Mouse (Mus musculus) cortical plate, adult 2 months (tissue): ENCODE measurements around the gene Iqgap1. TPM values are rescaled to one million over a fixed set of nuclear protein-coding genes. Genes with fewer than 3 reads are reported as not detected.
A peak's percentile ranks its signal among the peaks of the same experiment; 100 is the strongest.

Experiments
- H3K27ac ChIP-seq: fragments of 200-500 bp; 2 replicates; pipeline ENCODE4 v1.5.1; 2012; ENCODE audit warnings: low read length, control low read depth, inconsistent platforms; ENCODE audit not compliant: insufficient read depth
- H3K4me1 ChIP-seq: fragments of 200-500 bp; 2 replicates; pipeline ENCODE4 v1.6.1; 2011; ENCODE audit warnings: low read length; ENCODE audit not compliant: control insufficient read depth, insufficient read depth
- H3K4me3 ChIP-seq: fragments of 200-500 bp; 2 replicates; pipeline ENCODE4 v1.5.1; 2011; ENCODE audit warnings: mild to moderate bottlenecking, low read length, control low read depth; ENCODE audit not compliant: insufficient read depth
- CTCF ChIP-seq: fragments of 200-500 bp; IDR thresholded peaks from 2 replicates; pipeline ENCODE4 v1.5.1; 2011; ENCODE audit warnings: mild to moderate bottlenecking, control low read depth, low read length; ENCODE audit not compliant: insufficient read depth; ENCODE audit errors: extremely low read depth
- POLR2A ChIP-seq: fragments of 200-500 bp; IDR thresholded peaks from 2 replicates; pipeline ENCODE4 v1.6.1; 2011; ENCODE audit warnings: mild to moderate bottlenecking, low read length, control low read depth; ENCODE audit not compliant: insufficient read depth; ENCODE audit errors: extremely low read depth
- polyA plus RNA-seq: library from polyadenylated mRNA; depleted of rRNA; stranded (reverse); fragments of >200 nt; gene quantifications from 2 replicates; pipeline ENCODE4 v1.2.3, GENCODE M21; 2012

Iqgap1 gene
- polyA plus RNA-seq, 1 experiment = 18.9 TPM

- TF ChIP-seq CTCF (peak; percentile 97), POLR2A (no peak)
- Histone ChIP-seq H3K4me1 (no peaks in the 10 kb centered on the region; the same call in 1 of the 2 replicates), H3K27ac (no peak overlapping the region), H3K4me3 (no peak overlapping the region)
Measured at GRCm38 (mm10) chr7:80740954-80741353, 84.8 kb downstream of the Iqgap1 start.

- no peak overlapping the region for H3K27ac ChIP-seq
- no peaks in the 10 kb centered on the region for H3K4me1 ChIP-seq
- no peak overlapping the region for H3K4me3 ChIP-seq
- no peak for TF ChIP-seq CTCF
- TF ChIP-seq POLR2A = no peak
Measured at GRCm38 (mm10) chr7:80736199-80736598, 89.6 kb downstream of the Iqgap1 start.

GRCm38 (mm10) chr7:80732986-80733385, 92.8 kb downstream of the Iqgap1 start:
- H3K27ac ChIP-seq = no peak overlapping the region
- no peaks in the 10 kb centered on the region for H3K4me1 ChIP-seq
- TF ChIP-seq POLR2A = no peak
- TF ChIP-seq CTCF = no peak
- no peak overlapping the region for H3K4me3 ChIP-seq

DNA sequence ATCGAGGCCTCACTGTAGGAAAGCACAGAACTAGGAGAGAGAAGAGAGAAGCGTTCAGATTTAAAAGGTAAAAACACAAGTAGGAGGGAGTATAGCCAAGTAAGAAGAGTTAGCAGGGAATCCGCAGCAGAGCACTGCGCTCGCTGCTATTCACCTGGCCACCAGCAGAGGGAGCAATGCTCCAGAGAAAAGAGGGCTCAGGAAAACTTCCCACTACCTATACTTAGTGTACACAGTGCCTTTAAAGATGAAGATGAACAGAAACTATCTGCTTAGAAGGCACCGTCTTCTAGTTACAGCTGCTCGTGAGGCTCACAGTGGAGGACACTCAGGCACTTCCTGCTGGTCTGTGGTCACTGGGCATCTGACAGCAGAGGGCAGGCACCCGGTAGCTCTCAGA, 96.1 kb downstream of the Iqgap1 start:
- H3K4me1 ChIP-seq = no peaks in the 10 kb centered on the region

GRCm38 (mm10) chr7:80721041-80721440, 104.7 kb downstream of the Iqgap1 start:
- no peak for TF ChIP-seq POLR2A
- no peak for TF ChIP-seq CTCF
- H3K4me3 ChIP-seq = no peak overlapping the region
- H3K27ac ChIP-seq = no peak overlapping the region
- no peaks in the 10 kb centered on the region; the same call in 1 of the 2 replicates for H3K4me1 ChIP-seq

More for the DNA sequence above, 96.1 kb downstream of the Iqgap1 start:
- Histone ChIP-seq H3K4me3 (no peak overlapping the region), H3K27ac (no peak overlapping the region)
- TF ChIP-seq CTCF (peak; percentile 88), POLR2A (no peak)

DNA sequence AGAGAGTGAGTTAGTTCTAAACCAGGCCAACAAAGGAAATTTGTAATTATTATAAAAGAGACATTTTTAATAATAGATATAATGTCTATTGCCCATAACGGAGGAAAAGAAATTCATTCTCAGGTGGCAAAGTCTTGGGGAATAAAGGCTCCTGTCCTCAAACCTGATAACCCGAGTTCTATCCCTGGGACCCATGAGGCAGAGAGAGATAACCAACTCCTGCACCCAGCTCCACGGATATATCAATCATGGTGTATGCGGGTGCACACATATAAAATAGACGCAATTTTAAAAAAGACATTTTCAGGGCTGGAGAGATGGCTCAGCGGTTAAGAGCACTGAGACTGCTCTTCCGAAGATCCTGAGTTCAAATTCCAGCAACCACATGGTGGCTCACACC, 106.2 kb downstream of the Iqgap1 start:
- Histone ChIP-seq H3K4me3 (no peak overlapping the region), H3K4me1 (peaks cover 2% of the 10 kb centered on the region; the same call in 1 of the 2 replicates), H3K27ac (no peak overlapping the region)
- TF ChIP-seq POLR2A (no peak), CTCF (no peak)

DNA sequence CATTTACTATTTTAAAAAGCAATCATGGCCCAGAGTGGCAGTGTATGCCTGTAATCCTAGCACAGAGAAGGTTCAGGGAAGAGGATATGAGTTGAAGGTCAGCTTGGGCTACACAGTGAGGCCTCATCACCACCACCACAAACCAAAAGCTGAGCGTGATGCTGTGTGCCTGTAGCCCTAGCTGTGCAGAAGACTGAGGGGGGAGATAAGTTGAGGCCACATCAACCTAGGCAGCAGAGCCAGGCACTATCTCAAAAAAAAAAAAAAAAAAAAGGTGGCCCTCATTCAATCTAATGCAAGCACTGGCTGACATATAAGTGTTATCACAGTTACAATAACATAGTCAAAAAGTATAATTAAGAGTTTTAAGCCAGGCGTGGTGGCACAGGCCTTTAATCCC, 106.7 kb downstream of the Iqgap1 start:
- no peak overlapping the region for H3K4me3 ChIP-seq
- H3K27ac ChIP-seq = no peak overlapping the region
- TF ChIP-seq POLR2A (no peak), CTCF (no peak)
- H3K4me1 ChIP-seq = peaks cover 2% of the 10 kb centered on the region; the same call in 1 of the 2 replicates

GRCm38 (mm10) chr7:80718471-80718870, 107.3 kb downstream of the Iqgap1 start:
- no peak for TF ChIP-seq CTCF
- no peak overlapping the region for H3K27ac ChIP-seq
- no peak overlapping the region for H3K4me3 ChIP-seq
- H3K4me1 ChIP-seq = peaks cover 2% of the 10 kb centered on the region; the same call in 1 of the 2 replicates

- H3K4me3 ChIP-seq = no peak overlapping the region
- H3K4me1 ChIP-seq = peaks cover 2% of the 10 kb centered on the region; the same call in 1 of the 2 replicates
- TF ChIP-seq CTCF = no peak
- TF ChIP-seq POLR2A = no peak
- no peak overlapping the region for H3K27ac ChIP-seq
Measured at GRCm38 (mm10) chr7:80716758-80717157, 109.0 kb downstream of the Iqgap1 start.

DNA sequence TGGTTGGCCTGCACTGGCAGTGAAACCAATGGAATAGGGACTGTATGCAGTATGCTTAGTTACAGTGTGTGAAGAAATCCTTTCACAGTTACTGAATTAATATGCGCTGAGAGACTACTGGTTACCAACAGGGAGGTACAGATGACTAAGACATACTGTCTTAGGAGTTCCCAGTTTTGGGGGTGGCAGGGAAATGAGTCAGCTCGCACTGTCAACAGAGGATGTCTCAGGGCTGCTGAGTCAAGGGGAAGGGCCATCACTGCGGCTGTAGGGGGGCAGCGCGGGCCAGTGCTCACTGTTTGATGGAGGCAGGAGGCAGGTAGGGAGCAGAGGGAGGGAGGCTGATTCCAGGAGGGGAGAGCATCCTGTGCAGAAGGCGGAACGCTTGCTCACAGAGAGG, 110.5 kb downstream of the Iqgap1 start:
- TF ChIP-seq POLR2A (no peak), CTCF (no peak)
- no peak overlapping the region for H3K27ac ChIP-seq
- 0 out of 2 replicates have a peak, but pooled peaks cover 2% of the 10 kb centered on the region for H3K4me1 ChIP-seq
- no peak overlapping the region for H3K4me3 ChIP-seq
